ENCODE assay signal across 18 mouse cellular contexts in the genomic region with DNA sequence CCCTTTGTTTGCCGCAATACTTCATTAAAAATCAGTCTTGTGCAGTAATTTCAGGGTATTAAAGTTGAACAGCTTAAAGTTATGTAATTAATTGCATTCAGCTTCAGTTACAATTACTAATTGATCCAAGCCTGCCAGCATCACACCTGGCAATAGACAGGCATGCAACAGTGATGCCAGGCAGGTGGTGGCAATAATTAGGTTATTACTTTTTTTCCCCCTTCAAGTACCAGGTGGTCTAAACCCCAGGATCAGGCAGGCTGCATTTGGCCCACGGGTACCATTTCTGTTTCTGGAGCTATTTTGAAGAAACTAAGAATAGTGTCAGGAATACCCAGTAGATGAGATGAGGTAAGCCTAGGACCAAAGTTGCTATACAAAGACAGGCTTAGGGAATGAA.
DNase-seq lines count a peak whose midpoint lies in the region; ATAC-seq and TF ChIP-seq lines count a peak whose summit lies in the region.
"Had no signal": no experiment of that assay in that cellular context is flagged by ENCODE, and none has a peak within 500 bp of the region (broad histone marks: within the 10 kb centered on the region; RNA-seq: fewer than 3 reads in every experiment).

No protein-coding gene starts in this region.

- no peak overlapping the region for H3K4me3 ChIP-seq in cerebellum, adult 2 months (replicated peaks; ENCODE audit: insufficient read depth, low read depth, low read length)
- H3K4me3 ChIP-seq in limb, embryonic 13.5 days, result no peak overlapping the region
- no peak overlapping the region for H3K4me3 ChIP-seq in limb, embryonic 10.5 days
- H3K4me3 ChIP-seq: embryonic facial prominence, embryonic 13.5 days; forebrain, embryonic 12.5 days; heart, embryonic 10.5 days; hindbrain, embryonic 12.5 days; intestine, embryonic 15.5 days had no signal

- no peaks in the 10 kb centered on the region; the same call in 1 of the 2 replicates for H3K27me3 ChIP-seq in cerebellum, adult 2 months (ENCODE audit: control insufficient read depth, insufficient read depth, low read length)
- H3K27me3 ChIP-seq in limb, embryonic 13.5 days, result no peaks in the 10 kb centered on the region
- no peaks in the 10 kb centered on the region for H3K27me3 ChIP-seq in limb, embryonic 10.5 days (ENCODE audit: low read depth, poor library complexity, severe bottlenecking)
- H3K27me3 ChIP-seq: embryonic facial prominence, embryonic 13.5 days; hindbrain, embryonic 12.5 days; intestine, embryonic 15.5 days had no signal

- no peaks in the 10 kb centered on the region for H3K4me1 ChIP-seq in cerebellum, adult 2 months (ENCODE audit: control insufficient read depth, insufficient read depth, low read length)
- peaks cover 12% of the 10 kb centered on the region; the same call in 1 of the 2 replicates for H3K4me1 ChIP-seq in limb, embryonic 13.5 days
- H3K4me1 ChIP-seq in limb, embryonic 10.5 days, result peaks cover 40% of the 10 kb centered on the region
- H3K4me1 ChIP-seq: embryonic facial prominence, embryonic 13.5 days; forebrain, embryonic 12.5 days; heart, embryonic 10.5 days; hindbrain, embryonic 12.5 days; intestine, embryonic 15.5 days had no signal

- DNase-seq in cerebellum, adult 2 months, result peak; percentile 10 to 37
- DNase-seq in cerebellum, postnatal 4 days (ENCODE audit: low spot score in 2 of 2), result no peak
- DNase-seq in limb, embryonic 10.5 days (ENCODE audit: low spot score), result no peak
- DNase-seq in brain, embryonic 14.5 days (ENCODE audit: low read depth), result peak; percentile 52
- peak; percentile 5 to 26 for DNase-seq in cerebellum, postnatal 10 days
- DNase-seq in kidney, adult 11 months, result no peak
- no peak for DNase-seq in kidney, postnatal 14 days
- DNase-seq: adrenal gland, postnatal 10 days; gastrocnemius, postnatal 36 days; heart, adult 11 months; heart, postnatal 10 days; heart, postnatal 4 days had no signal

- no peak for TF ChIP-seq CTCF in cerebellum, adult 2 months (IDR thresholded peaks at IDR 0.05; ENCODE audit: borderline replicate concordance, insufficient read depth, low read depth, low read length)
- TF ChIP-seq CTCF in brain, embryonic 14.5 days (IDR thresholded peaks at IDR 0.05; ENCODE audit: borderline replicate concordance, extremely low read depth, insufficient read depth, insufficient read length), result no peak

- peak; percentile 59; the same call in 1 of the 2 replicates for ATAC-seq in limb, embryonic 13.5 days (ENCODE audit: low FRiP score, low read depth)
- ATAC-seq: intestine, embryonic 15.5 days had no signal

- no peak overlapping the region for H3K9ac ChIP-seq in limb, embryonic 13.5 days
- H3K9ac ChIP-seq: embryonic facial prominence, embryonic 13.5 days; forebrain, embryonic 12.5 days; hindbrain, embryonic 12.5 days; intestine, embryonic 15.5 days had no signal

- 30% methylated on average over 2 of the region's 2 CpGs for WGBS in cerebellum, adult 2 months
- WGBS in limb, embryonic 13.5 days, result 18% methylated on average over 2 of the region's 2 CpGs
- WGBS in limb, embryonic 10.5 days, result 66% methylated on average over 2 of the region's 2 CpGs

- no peak overlapping the region for H3K27ac ChIP-seq in cerebellum, adult 2 months (ENCODE audit: insufficient read depth, low read length)
- H3K27ac ChIP-seq in limb, embryonic 13.5 days, result no peak overlapping the region
- no peak overlapping the region for H3K27ac ChIP-seq in limb, embryonic 10.5 days
- H3K27ac ChIP-seq: embryonic facial prominence, embryonic 13.5 days; forebrain, embryonic 12.5 days; heart, embryonic 10.5 days; hindbrain, embryonic 12.5 days; intestine, embryonic 15.5 days had no signal

- no peak for TF ChIP-seq POLR2A in cerebellum, adult 2 months (IDR thresholded peaks at IDR 0.05; ENCODE audit: borderline replicate concordance, insufficient read depth, low read length)
- no peak for TF ChIP-seq POLR2A in brain, embryonic 14.5 days (IDR thresholded peaks at IDR 0.05; ENCODE audit: borderline replicate concordance, extremely low read depth, insufficient read depth, insufficient read length, poor library complexity, severe bottlenecking)

- H3K9me3 ChIP-seq in limb, embryonic 13.5 days, result no peaks in the 10 kb centered on the region
- no peaks in the 10 kb centered on the region for H3K9me3 ChIP-seq in limb, embryonic 10.5 days (replicated peaks)
- H3K9me3 ChIP-seq: embryonic facial prominence, embryonic 13.5 days; forebrain, embryonic 12.5 days; heart, embryonic 10.5 days; hindbrain, embryonic 12.5 days; intestine, embryonic 15.5 days had no signal

- H3K4me2 ChIP-seq in limb, embryonic 13.5 days (replicated peaks), result no peak overlapping the region
- H3K4me2 ChIP-seq: embryonic facial prominence, embryonic 13.5 days; forebrain, embryonic 12.5 days; hindbrain, embryonic 12.5 days; intestine, embryonic 15.5 days had no signal

- H3K36me3 ChIP-seq in limb, embryonic 13.5 days, result no peaks in the 10 kb centered on the region
- no peaks in the 10 kb centered on the region for H3K36me3 ChIP-seq in limb, embryonic 10.5 days
- H3K36me3 ChIP-seq: embryonic facial prominence, embryonic 13.5 days; forebrain, embryonic 12.5 days; heart, embryonic 10.5 days; hindbrain, embryonic 12.5 days; intestine, embryonic 15.5 days had no signal

Comparison
In these comparisons a context has a peak if more than half of its experiments do, and no peak if none do; other contexts are left out.
1. DNase-seq: peak in cerebellum, adult 2 months (2 of 2), brain, embryonic 14.5 days (single experiment) and cerebellum, postnatal 10 days (2 of 2); none in cerebellum, postnatal 4 days (0 of 2), limb, embryonic 10.5 days (single experiment), kidney, adult 11 months (single experiment) and kidney, postnatal 14 days (single experiment).